In the genomic region with DNA sequence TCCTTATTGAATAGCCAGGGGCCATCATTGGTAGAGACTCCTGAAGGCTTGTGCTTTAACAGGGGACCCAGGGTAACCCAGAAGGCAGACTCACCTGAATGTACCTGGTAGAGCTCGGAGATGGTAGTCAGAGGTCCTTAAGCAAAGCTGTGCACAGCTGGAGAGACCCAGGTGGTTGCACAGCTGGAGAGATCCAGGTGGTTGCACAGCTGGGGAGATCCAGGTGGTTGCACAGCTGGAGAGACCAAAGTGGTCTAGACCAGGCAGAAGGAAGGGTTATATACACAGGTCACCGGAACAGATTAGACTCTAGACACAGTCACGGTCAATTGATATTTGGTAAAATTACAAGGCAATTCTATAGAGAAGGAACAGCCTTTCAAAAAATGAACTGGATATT, we compare ENCODE assay signal across 30 mouse cellular contexts. TPM values are rescaled to one million over a fixed set of nuclear protein-coding genes. Genes with fewer than 3 reads are reported as not detected.
DNase-seq lines count a peak whose midpoint lies in the region; ATAC-seq and TF ChIP-seq lines count a peak whose summit lies in the region.
"Had no signal": no experiment of that assay in that cellular context is flagged by ENCODE, and none has a peak within 500 bp of the region (broad histone marks: within the 10 kb centered on the region; RNA-seq: fewer than 3 reads in every experiment).

No protein-coding gene starts in this region.

- H3K9me3 ChIP-seq in embryonic facial prominence, embryonic 12.5 days = no peaks in the 10 kb centered on the region
- no peaks in the 10 kb centered on the region for H3K9me3 ChIP-seq in embryonic facial prominence, embryonic 10.5 days
- no peaks in the 10 kb centered on the region for H3K9me3 ChIP-seq in embryonic facial prominence, embryonic 13.5 days
- H3K9me3 ChIP-seq in limb, embryonic 11.5 days (ENCODE audit: control insufficient read depth, low read length) = no peaks in the 10 kb centered on the region
- H3K9me3 ChIP-seq in limb, embryonic 15.5 days = no peaks in the 10 kb centered on the region
- no peaks in the 10 kb centered on the region for H3K9me3 ChIP-seq in intestine, embryonic 16.5 days (ENCODE audit: control insufficient read depth, low read length)
- H3K9me3 ChIP-seq: forebrain, embryonic 10.5 days; forebrain, embryonic 13.5 days; heart, embryonic 12.5 days; heart, embryonic 15.5 days had no signal

- no peak for DNase-seq in embryonic facial prominence, embryonic 10.5 days (ENCODE audit: low spot score)
- peak; percentile 66 for DNase-seq in limb, embryonic 11.5 days (ENCODE audit: low spot score)
- no peak for DNase-seq in thymus, postnatal 36 days
- DNase-seq in lung, adult 2 months = no peak
- DNase-seq: adrenal gland, adult 8-10 months; adrenal gland, postnatal 25 days; B cell, adult 2 months; cerebellum, adult 11-12 months; cerebellum, adult 8-10 months; cerebellum, postnatal 14 days; gastrocnemius, postnatal 25 days; heart, adult 18-20 months; heart, postnatal 10 days; heart, postnatal 4 days had no signal

- WGBS in embryonic facial prominence, embryonic 12.5 days = 69% methylated on average over 3 of the region's 3 CpGs
- 79% methylated on average over 3 of the region's 3 CpGs for WGBS in embryonic facial prominence, embryonic 10.5 days
- 67% methylated on average over 3 of the region's 3 CpGs for WGBS in embryonic facial prominence, embryonic 13.5 days
- WGBS in limb, embryonic 11.5 days = 53% methylated on average over 3 of the region's 3 CpGs
- WGBS in limb, embryonic 15.5 days = 62% methylated on average over 3 of the region's 3 CpGs
- 80% methylated on average over 3 of the region's 3 CpGs for WGBS in intestine, embryonic 16.5 days
- WGBS in lung, adult 2 months = 87% methylated on average over 3 of the region's 3 CpGs

- TF ChIP-seq CTCF in lung, adult 2 months (IDR thresholded peaks at IDR 0.05; ENCODE audit: insufficient read depth, low read length) = no peak

- TF ChIP-seq POLR2A in lung, adult 2 months (IDR thresholded peaks at IDR 0.05; ENCODE audit: borderline replicate concordance, extremely low read depth, low read depth, low read length) = no peak

- no peak for ATAC-seq in embryonic facial prominence, embryonic 12.5 days (ENCODE audit: insufficient number of reproducible peaks, insufficient read depth, low FRiP score, low TSS enrichment)
- ATAC-seq in embryonic facial prominence, embryonic 13.5 days (ENCODE audit: insufficient number of reproducible peaks, insufficient read depth, low FRiP score, low TSS enrichment, low read depth) = no peak
- no peak for ATAC-seq in limb, embryonic 11.5 days (ENCODE audit: insufficient number of reproducible peaks, low FRiP score, low TSS enrichment, low read depth)
- ATAC-seq in limb, embryonic 15.5 days (ENCODE audit: insufficient number of reproducible peaks, low FRiP score, low TSS enrichment, low read depth) = no peak
- no peak for ATAC-seq in intestine, embryonic 16.5 days
- ATAC-seq: forebrain, embryonic 13.5 days; forebrain, embryonic 16.5 days; hindbrain, postnatal 0 days; inflammation-experienced regulatory T-cells, adult 6 months had no signal

- H3K36me3 ChIP-seq in embryonic facial prominence, embryonic 12.5 days = no peaks in the 10 kb centered on the region
- H3K36me3 ChIP-seq in embryonic facial prominence, embryonic 10.5 days (replicated peaks) = no peaks in the 10 kb centered on the region
- H3K36me3 ChIP-seq in embryonic facial prominence, embryonic 13.5 days = no peaks in the 10 kb centered on the region
- H3K36me3 ChIP-seq in limb, embryonic 11.5 days (ENCODE audit: control insufficient read depth, insufficient read depth, low read length) = no peaks in the 10 kb centered on the region
- no peaks in the 10 kb centered on the region for H3K36me3 ChIP-seq in limb, embryonic 15.5 days
- no peaks in the 10 kb centered on the region for H3K36me3 ChIP-seq in intestine, embryonic 16.5 days (ENCODE audit: control insufficient read depth, insufficient read depth, low read length)
- H3K36me3 ChIP-seq: forebrain, embryonic 10.5 days; heart, embryonic 12.5 days; heart, embryonic 15.5 days had no signal

- H3K9ac ChIP-seq in embryonic facial prominence, embryonic 12.5 days = no peak overlapping the region
- no peak overlapping the region for H3K9ac ChIP-seq in embryonic facial prominence, embryonic 13.5 days
- H3K9ac ChIP-seq in limb, embryonic 11.5 days (ENCODE audit: low read length) = no peak overlapping the region
- H3K9ac ChIP-seq in limb, embryonic 15.5 days = no peak overlapping the region
- H3K9ac ChIP-seq in intestine, embryonic 16.5 days (ENCODE audit: low read depth, low read length) = no peak overlapping the region
- H3K9ac ChIP-seq: forebrain, embryonic 13.5 days; heart, embryonic 12.5 days; heart, embryonic 15.5 days; hindbrain, embryonic 14.5 days had no signal

- H3K4me1 ChIP-seq in embryonic facial prominence, embryonic 12.5 days = no peaks in the 10 kb centered on the region; the same call in 1 of the 2 replicates
- no peaks in the 10 kb centered on the region for H3K4me1 ChIP-seq in embryonic facial prominence, embryonic 10.5 days
- H3K4me1 ChIP-seq in embryonic facial prominence, embryonic 13.5 days = no peaks in the 10 kb centered on the region
- peaks cover 4% of the 10 kb centered on the region; the same call in 1 of the 2 replicates for H3K4me1 ChIP-seq in limb, embryonic 11.5 days (ENCODE audit: control insufficient read depth, insufficient read depth, low read length)
- H3K4me1 ChIP-seq in limb, embryonic 15.5 days = peaks cover 16% of the 10 kb centered on the region; the same call in 1 of the 2 replicates
- no peaks in the 10 kb centered on the region for H3K4me1 ChIP-seq in intestine, embryonic 16.5 days (ENCODE audit: control insufficient read depth, insufficient read depth, low read length)
- no peaks in the 10 kb centered on the region; the same call in 1 of the 2 replicates for H3K4me1 ChIP-seq in lung, adult 2 months (ENCODE audit: control insufficient read depth, insufficient read depth, low read length)
- H3K4me1 ChIP-seq: forebrain, embryonic 10.5 days; forebrain, embryonic 13.5 days had no signal

- peak overlapping the region; percentile 4; the same call in 1 of the 2 replicates for H3K27ac ChIP-seq in embryonic facial prominence, embryonic 12.5 days
- no peak overlapping the region for H3K27ac ChIP-seq in embryonic facial prominence, embryonic 10.5 days (replicated peaks)
- H3K27ac ChIP-seq in embryonic facial prominence, embryonic 13.5 days = 0 out of 2 replicates have a peak overlapping the region, but pooled peaks have one; percentile 4
- peak overlapping the region; percentile 58; the same call in 1 of the 2 replicates for H3K27ac ChIP-seq in limb, embryonic 11.5 days (replicated peaks; ENCODE audit: low read depth, low read length)
- peak overlapping the region; percentile 47; the same call in 1 of the 2 replicates for H3K27ac ChIP-seq in limb, embryonic 15.5 days
- H3K27ac ChIP-seq in intestine, embryonic 16.5 days (ENCODE audit: low read length) = no peak overlapping the region
- H3K27ac ChIP-seq: forebrain, embryonic 10.5 days; forebrain, embryonic 13.5 days; heart, embryonic 15.5 days; hindbrain, embryonic 14.5 days; hindbrain, postnatal 0 days had no signal

- H3K4me3 ChIP-seq in embryonic facial prominence, embryonic 12.5 days = no peak overlapping the region
- no peak overlapping the region for H3K4me3 ChIP-seq in embryonic facial prominence, embryonic 10.5 days
- H3K4me3 ChIP-seq in embryonic facial prominence, embryonic 13.5 days = no peak overlapping the region
- no peak overlapping the region for H3K4me3 ChIP-seq in limb, embryonic 11.5 days (ENCODE audit: low read depth, low read length)
- no peak overlapping the region for H3K4me3 ChIP-seq in limb, embryonic 15.5 days
- no peak overlapping the region for H3K4me3 ChIP-seq in intestine, embryonic 16.5 days (ENCODE audit: low read length)
- H3K4me3 ChIP-seq in lung, adult 2 months (replicated peaks; ENCODE audit: extremely low read depth, low read depth, low read length) = no peak overlapping the region
- H3K4me3 ChIP-seq: forebrain, embryonic 10.5 days; forebrain, embryonic 13.5 days; heart, embryonic 12.5 days; heart, embryonic 15.5 days had no signal

- no peak overlapping the region for H3K4me2 ChIP-seq in embryonic facial prominence, embryonic 12.5 days (replicated peaks)
- H3K4me2 ChIP-seq in embryonic facial prominence, embryonic 13.5 days = no peak overlapping the region
- no peak overlapping the region for H3K4me2 ChIP-seq in limb, embryonic 11.5 days (ENCODE audit: low read depth, severe bottlenecking)
- H3K4me2 ChIP-seq in limb, embryonic 15.5 days = no peak overlapping the region
- no peak overlapping the region for H3K4me2 ChIP-seq in intestine, embryonic 16.5 days (ENCODE audit: low read depth, low read length)
- H3K4me2 ChIP-seq: forebrain, embryonic 13.5 days; heart, embryonic 12.5 days; heart, embryonic 15.5 days; hindbrain, embryonic 14.5 days had no signal

- H3K27me3 ChIP-seq in embryonic facial prominence, embryonic 12.5 days = no peaks in the 10 kb centered on the region
- no peaks in the 10 kb centered on the region for H3K27me3 ChIP-seq in embryonic facial prominence, embryonic 10.5 days (replicated peaks; ENCODE audit: low read depth, poor library complexity, severe bottlenecking)
- no peaks in the 10 kb centered on the region; the same call in 1 of the 2 replicates for H3K27me3 ChIP-seq in embryonic facial prominence, embryonic 13.5 days
- no peaks in the 10 kb centered on the region for H3K27me3 ChIP-seq in limb, embryonic 11.5 days (ENCODE audit: control insufficient read depth, insufficient read depth, low read length)
- H3K27me3 ChIP-seq in limb, embryonic 15.5 days = no peaks in the 10 kb centered on the region
- no peaks in the 10 kb centered on the region for H3K27me3 ChIP-seq in intestine, embryonic 16.5 days (replicated peaks; ENCODE audit: control insufficient read depth, insufficient read depth, low read length)
- H3K27me3 ChIP-seq: forebrain, embryonic 13.5 days; heart, embryonic 15.5 days had no signal

RNA-seq across cellular contexts. Expression of a gene that starts 13.9 kb away (rescaled TPM):
- polyA plus RNA-seq in embryonic facial prominence, embryonic 12.5 days (2016; fragmentation: Nextera tagmentation; extraction: Ambion mirVana) = 14.2 and 15.7 TPM in 2 replicates
- 16.2 and 17.4 TPM in 2 replicates for polyA plus RNA-seq in embryonic facial prominence, embryonic 10.5 days (2016; fragmentation: Nextera tagmentation; extraction: Ambion mirVana)
- polyA plus RNA-seq in embryonic facial prominence, embryonic 13.5 days (2015; fragmentation: Nextera tagmentation; extraction: Ambion mirVana) = 19.6 and 23.1 TPM in 2 replicates
- polyA plus RNA-seq in limb, embryonic 11.5 days (2014; fragmentation: Nextera tagmentation; extraction: Ambion mirVana) = 15.2 and 16.1 TPM in 2 replicates
- 162 and 164 TPM in 2 replicates for polyA plus RNA-seq in limb, embryonic 15.5 days (2015; fragmentation: Nextera tagmentation; extraction: Ambion mirVana)
- 156 and 160 TPM in 2 replicates for polyA plus RNA-seq in intestine, embryonic 16.5 days (2015; fragmentation: Nextera tagmentation; extraction: Ambion mirVana)
- polyA plus RNA-seq in lung, adult 2 months (2012; rRNA removed) = 136 and 143 TPM in 2 replicates

RNA-seq across cellular contexts. Expression of a gene that starts 27.0 kb away (rescaled TPM):
- 0.35 and 0.45 TPM in 2 replicates for polyA plus RNA-seq in embryonic facial prominence, embryonic 12.5 days (2016; fragmentation: Nextera tagmentation; extraction: Ambion mirVana)
- 0.04 and 0.16 TPM in 2 replicates for polyA plus RNA-seq in embryonic facial prominence, embryonic 10.5 days (2016; fragmentation: Nextera tagmentation; extraction: Ambion mirVana)
- polyA plus RNA-seq in embryonic facial prominence, embryonic 13.5 days (2015; fragmentation: Nextera tagmentation; extraction: Ambion mirVana) = 2.5 and 3.1 TPM in 2 replicates
- polyA plus RNA-seq in limb, embryonic 11.5 days (2014; fragmentation: Nextera tagmentation; extraction: Ambion mirVana) = 0.14 TPM in 1 of 2 replicates, not detected in the other
- polyA plus RNA-seq in limb, embryonic 15.5 days (2015; fragmentation: Nextera tagmentation; extraction: Ambion mirVana) = 22.6 and 25.3 TPM in 2 replicates
- polyA plus RNA-seq in intestine, embryonic 16.5 days (2015; fragmentation: Nextera tagmentation; extraction: Ambion mirVana) = 1.1 and 1.2 TPM in 2 replicates
- polyA plus RNA-seq in lung, adult 2 months (2012; rRNA removed) = 130 and 155 TPM in 2 replicates

RNA-seq across cellular contexts. Expression of a gene that starts 41.7 kb away (rescaled TPM):
- polyA plus RNA-seq in embryonic facial prominence, embryonic 12.5 days (2016; fragmentation: Nextera tagmentation; extraction: Ambion mirVana) = 0.53 and 0.54 TPM in 2 replicates
- polyA plus RNA-seq in embryonic facial prominence, embryonic 10.5 days (2016; fragmentation: Nextera tagmentation; extraction: Ambion mirVana) = 0.12 TPM in 1 of 2 replicates, not detected in the other
- 0.55 and 0.66 TPM in 2 replicates for polyA plus RNA-seq in embryonic facial prominence, embryonic 13.5 days (2015; fragmentation: Nextera tagmentation; extraction: Ambion mirVana)
- 0.09 TPM in 1 of 2 replicates, not detected in the other for polyA plus RNA-seq in limb, embryonic 11.5 days (2014; fragmentation: Nextera tagmentation; extraction: Ambion mirVana)
- 3.0 and 3.6 TPM in 2 replicates for polyA plus RNA-seq in limb, embryonic 15.5 days (2015; fragmentation: Nextera tagmentation; extraction: Ambion mirVana)
- 0.38 and 0.48 TPM in 2 replicates for polyA plus RNA-seq in intestine, embryonic 16.5 days (2015; fragmentation: Nextera tagmentation; extraction: Ambion mirVana)
- polyA plus RNA-seq in lung, adult 2 months (2012; rRNA removed) = 0.24 and 0.44 TPM in 2 replicates
- polyA plus RNA-seq: forebrain, embryonic 13.5 days; heart, embryonic 12.5 days; heart, embryonic 15.5 days had no signal

RNA-seq across cellular contexts. Expression of a gene that starts 50.6 kb away (rescaled TPM):
- polyA plus RNA-seq in embryonic facial prominence, embryonic 12.5 days (2016; fragmentation: Nextera tagmentation; extraction: Ambion mirVana) = not detected in 2 replicates
- not detected in 2 replicates for polyA plus RNA-seq in embryonic facial prominence, embryonic 10.5 days (2016; fragmentation: Nextera tagmentation; extraction: Ambion mirVana)
- polyA plus RNA-seq in embryonic facial prominence, embryonic 13.5 days (2015; fragmentation: Nextera tagmentation; extraction: Ambion mirVana) = not detected in 2 replicates
- polyA plus RNA-seq in limb, embryonic 11.5 days (2014; fragmentation: Nextera tagmentation; extraction: Ambion mirVana) = not detected in 2 replicates
- polyA plus RNA-seq in limb, embryonic 15.5 days (2015; fragmentation: Nextera tagmentation; extraction: Ambion mirVana) = not detected in 2 replicates
- polyA plus RNA-seq in intestine, embryonic 16.5 days (2015; fragmentation: Nextera tagmentation; extraction: Ambion mirVana) = 0.20 TPM in 1 of 2 replicates, not detected in the other
- polyA plus RNA-seq in lung, adult 2 months (2012; rRNA removed) = not detected in 2 replicates
- polyA plus RNA-seq: brain, embryonic 14.5 days; embryonic facial prominence, embryonic 14.5 days; forebrain, embryonic 10.5 days; forebrain, embryonic 13.5 days; forebrain, embryonic 16.5 days; frontal cortex, adult 2 months; heart, embryonic 12.5 days; heart, embryonic 15.5 days; hindbrain, embryonic 11.5 days; hindbrain, embryonic 14.5 days; inflammation-experienced regulatory T-cells, adult 6 months had no signal

Comparison
In these comparisons a context has a peak if more than half of its experiments do, and no peak if none do; other contexts are left out.
1. H3K27ac ChIP-seq: peak in embryonic facial prominence, embryonic 12.5 days (single experiment), embryonic facial prominence, embryonic 13.5 days (single experiment), limb, embryonic 11.5 days (single experiment) and limb, embryonic 15.5 days (single experiment); none in embryonic facial prominence, embryonic 10.5 days (single experiment) and intestine, embryonic 16.5 days (single experiment).